Mouse (Mus musculus): ENCODE results near the gene Lpar2. TPM values are rescaled to one million over a fixed set of nuclear protein-coding genes. Genes with fewer than 3 reads are reported as not detected.

The Lpar2 gene
- polyA plus RNA-seq, 1 experiment from 2014 or later = 0.56 TPM

DNA sequence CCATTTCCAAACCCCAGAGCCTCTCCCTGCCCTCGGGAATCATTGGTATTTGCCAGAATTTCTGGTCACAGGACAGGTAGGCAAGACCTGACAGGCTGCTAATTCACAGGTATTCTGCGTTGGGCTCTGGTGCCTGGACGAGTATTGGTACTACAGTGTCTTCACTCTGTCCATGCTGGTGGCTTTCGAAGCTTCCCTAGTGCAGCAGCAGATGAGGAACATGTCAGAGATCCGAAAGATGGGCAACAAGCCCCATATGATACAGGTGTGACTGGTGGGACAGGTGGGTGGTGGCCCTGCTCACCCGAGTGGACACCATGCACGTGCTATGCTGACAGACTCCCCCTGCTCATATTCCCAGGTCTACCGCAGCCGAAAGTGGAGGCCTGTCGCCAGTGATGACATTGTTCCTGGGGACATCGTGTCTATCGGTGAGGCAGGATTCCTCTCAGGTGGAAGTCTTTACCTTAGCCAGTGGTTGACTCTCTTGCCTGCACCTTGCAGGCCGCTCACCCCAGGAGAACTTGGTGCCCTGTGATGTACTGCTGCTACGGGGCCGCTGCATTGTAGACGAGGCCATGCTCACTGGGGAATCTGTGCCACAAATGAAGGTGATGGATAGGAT lies 25.4 kb upstream of the Lpar2 start:
- H3K4me3 ChIP-seq (ENCODE audit: low read depth, low read length) = no peak overlapping the region
- no peak overlapping the region for H3K9ac ChIP-seq (replicated peaks; ENCODE audit: low read depth)
- H3K36me3 ChIP-seq (ENCODE audit: insufficient read depth, low read length) = peaks cover 48% of the 10 kb centered on the region
- TF ChIP-seq CTCF (IDR thresholded peaks at IDR 0.05) (no peak), EP300 (IDR thresholded peaks at IDR 0.05) (no peak)
- peaks cover 4% of the 10 kb centered on the region; the same call in 1 of the 2 replicates for H3K4me1 ChIP-seq (ENCODE audit: insufficient read depth, low read depth, low read length)
- DNase-seq (ENCODE audit: low spot score) = no peak
- ATAC-seq = no peak
- no peak overlapping the region for H3K27ac ChIP-seq (ENCODE audit: low read length)
- H3K27me3 ChIP-seq (replicated peaks; ENCODE audit: insufficient read depth, low read length) = no peaks in the 10 kb centered on the region
- WGBS = 92% methylated on average over 16 of the region's 16 CpGs
- no peak overlapping the region for H3K4me2 ChIP-seq (replicated peaks; ENCODE audit: low read depth, low read length)
- no peaks in the 10 kb centered on the region for H3K9me3 ChIP-seq (ENCODE audit: low read length)

DNA sequence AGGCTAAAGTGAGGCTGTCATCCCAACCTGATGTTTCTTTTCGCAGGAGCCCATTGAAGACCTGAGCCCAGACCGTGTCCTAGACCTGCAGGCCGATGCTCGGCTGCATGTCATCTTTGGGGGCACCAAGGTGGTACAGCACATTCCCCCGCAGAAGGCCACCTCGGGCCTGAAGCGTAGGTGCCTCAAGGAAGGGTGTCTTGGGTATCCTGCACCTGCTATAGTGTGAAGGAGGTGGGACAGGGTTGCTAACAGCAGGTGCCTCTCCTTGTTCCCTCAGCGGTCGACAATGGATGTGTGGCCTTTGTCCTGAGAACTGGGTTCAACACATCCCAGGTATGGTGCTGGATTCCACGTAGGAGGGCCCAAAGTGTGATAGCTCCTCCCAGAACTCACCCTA lies 24.6 kb upstream of the Lpar2 start:
- no peak overlapping the region for H3K27ac ChIP-seq (ENCODE audit: low read length)
- no peak for DNase-seq (ENCODE audit: low spot score)
- H3K4me3 ChIP-seq (ENCODE audit: low read depth, low read length) = no peak overlapping the region
- H3K27me3 ChIP-seq (replicated peaks; ENCODE audit: insufficient read depth, low read length) = no peaks in the 10 kb centered on the region
- H3K36me3 ChIP-seq (ENCODE audit: insufficient read depth, low read length) = peaks cover 54% of the 10 kb centered on the region
- H3K4me1 ChIP-seq (ENCODE audit: insufficient read depth, low read depth, low read length) = no peaks in the 10 kb centered on the region
- no peak for TF ChIP-seq EP300 (IDR thresholded peaks at IDR 0.05)
- no peak for TF ChIP-seq CTCF (IDR thresholded peaks at IDR 0.05)
- no peak overlapping the region for H3K4me2 ChIP-seq (replicated peaks; ENCODE audit: low read depth, low read length)
- no peaks in the 10 kb centered on the region for H3K9me3 ChIP-seq (ENCODE audit: low read length)
- no peak for ATAC-seq
- H3K9ac ChIP-seq (replicated peaks; ENCODE audit: low read depth) = no peak overlapping the region
- 94% methylated on average over 10 of the region's 10 CpGs for WGBS

DNA sequence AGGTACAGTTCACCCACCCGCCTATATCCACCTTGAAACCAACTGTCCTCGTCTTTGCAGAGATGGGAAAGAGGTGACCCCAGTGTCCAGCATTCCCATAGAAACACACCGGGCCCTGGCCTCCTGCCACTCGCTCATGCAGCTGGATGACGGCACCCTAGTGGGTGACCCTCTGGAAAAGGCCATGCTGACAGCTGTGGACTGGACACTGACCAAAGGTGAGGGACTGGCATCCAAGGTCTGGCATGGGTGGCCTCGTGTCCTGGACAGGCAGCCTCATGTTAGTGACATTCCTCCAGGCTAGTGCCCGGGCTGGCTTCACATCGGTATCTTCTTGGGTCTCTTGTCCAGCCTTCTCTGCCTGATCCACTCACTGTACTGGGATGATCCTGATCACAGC lies 23.0 kb upstream of the Lpar2 start:
- ATAC-seq (no peak), DNase-seq (ENCODE audit: low spot score) (no peak)
- H3K27me3 ChIP-seq (replicated peaks; ENCODE audit: insufficient read depth, low read length) = no peaks in the 10 kb centered on the region
- H3K36me3 ChIP-seq (ENCODE audit: insufficient read depth, low read length) = peaks cover 63% of the 10 kb centered on the region
- no peaks in the 10 kb centered on the region for H3K9me3 ChIP-seq (ENCODE audit: low read length)
- H3K9ac ChIP-seq (replicated peaks; ENCODE audit: low read depth) = no peak overlapping the region
- no peak overlapping the region for H3K4me2 ChIP-seq (replicated peaks; ENCODE audit: low read depth, low read length)
- TF ChIP-seq EP300 (IDR thresholded peaks at IDR 0.05) = no peak
- H3K4me3 ChIP-seq (ENCODE audit: low read depth, low read length) = no peak overlapping the region
- no peaks in the 10 kb centered on the region for H3K4me1 ChIP-seq (ENCODE audit: insufficient read depth, low read depth, low read length)
- no peak overlapping the region for H3K27ac ChIP-seq (ENCODE audit: low read length)
- 90% methylated on average over 8 of the region's 8 CpGs for WGBS

DNA sequence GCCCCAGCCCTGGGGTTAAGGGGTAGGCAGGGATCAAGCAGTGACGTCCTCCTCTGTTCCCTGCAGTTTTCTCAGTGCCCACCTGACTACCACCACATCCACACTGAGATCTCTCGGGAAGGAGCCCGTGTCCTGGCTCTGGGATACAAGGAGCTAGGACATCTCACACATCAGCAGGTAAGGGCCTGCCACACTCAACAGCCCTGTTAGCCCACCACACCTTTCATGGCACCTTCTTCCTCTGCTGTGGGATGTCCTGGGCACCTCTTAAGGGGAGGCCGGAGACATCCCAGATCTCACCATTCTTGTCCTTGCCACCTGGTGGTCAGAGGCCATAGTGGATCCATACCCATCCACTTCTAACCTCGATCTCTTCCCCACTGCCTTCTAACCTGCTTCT lies 22.3 kb upstream of the Lpar2 start:
- 90% methylated on average over 5 of the region's 5 CpGs for WGBS
- no peak overlapping the region for H3K4me3 ChIP-seq (ENCODE audit: low read depth, low read length)
- no peaks in the 10 kb centered on the region for H3K4me1 ChIP-seq (ENCODE audit: insufficient read depth, low read depth, low read length)
- TF ChIP-seq EP300 (IDR thresholded peaks at IDR 0.05) (no peak), CTCF (IDR thresholded peaks at IDR 0.05) (no peak)
- H3K9me3 ChIP-seq (ENCODE audit: low read length) = no peaks in the 10 kb centered on the region
- no peak overlapping the region for H3K9ac ChIP-seq (replicated peaks; ENCODE audit: low read depth)
- no peak overlapping the region for H3K27ac ChIP-seq (ENCODE audit: low read length)
- peaks cover 66% of the 10 kb centered on the region for H3K36me3 ChIP-seq (ENCODE audit: insufficient read depth, low read length)
- ATAC-seq (no peak), DNase-seq (ENCODE audit: low spot score) (no peak)
- H3K4me2 ChIP-seq (replicated peaks; ENCODE audit: low read depth, low read length) = no peak overlapping the region
- H3K27me3 ChIP-seq (replicated peaks; ENCODE audit: insufficient read depth, low read length) = no peaks in the 10 kb centered on the region

DNA sequence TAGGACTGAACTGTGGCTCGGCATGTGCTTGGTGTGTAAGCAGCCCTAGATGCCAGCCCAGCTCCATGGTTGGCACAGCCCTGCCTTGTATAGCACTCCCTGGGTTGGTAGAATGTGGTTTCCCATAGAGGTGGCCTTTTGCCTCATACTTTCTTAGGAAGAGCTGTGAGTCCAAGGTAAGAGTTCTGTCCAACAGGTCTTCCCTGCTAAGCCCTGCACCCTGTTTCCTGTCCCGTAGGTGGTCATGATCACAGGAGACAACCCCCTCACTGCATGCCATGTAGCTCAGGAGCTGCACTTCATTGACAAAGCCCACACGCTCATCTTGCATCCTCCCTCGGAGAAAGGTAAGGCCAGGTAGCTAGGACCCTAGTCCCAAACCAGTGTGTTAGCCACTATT lies 20.4 kb upstream of the Lpar2 start:
- ATAC-seq (no peak), DNase-seq (ENCODE audit: low spot score) (no peak)
- no peak overlapping the region for H3K4me3 ChIP-seq (ENCODE audit: low read depth, low read length)
- no peak overlapping the region for H3K27ac ChIP-seq (ENCODE audit: low read length)
- H3K36me3 ChIP-seq (ENCODE audit: insufficient read depth, low read length) = peaks cover 70% of the 10 kb centered on the region
- no peaks in the 10 kb centered on the region for H3K4me1 ChIP-seq (ENCODE audit: insufficient read depth, low read depth, low read length)
- no peaks in the 10 kb centered on the region for H3K9me3 ChIP-seq (ENCODE audit: low read length)
- whole genome bisulfite sequencing = 98% methylated on average over 4 of the region's 4 CpGs
- no peaks in the 10 kb centered on the region for H3K27me3 ChIP-seq (replicated peaks; ENCODE audit: insufficient read depth, low read length)
- TF ChIP-seq EP300 (IDR thresholded peaks at IDR 0.05) (no peak), CTCF (IDR thresholded peaks at IDR 0.05) (no peak)
- H3K4me2 ChIP-seq (replicated peaks; ENCODE audit: low read depth, low read length) = no peak overlapping the region
- H3K9ac ChIP-seq (replicated peaks; ENCODE audit: low read depth) = no peak overlapping the region

DNA sequence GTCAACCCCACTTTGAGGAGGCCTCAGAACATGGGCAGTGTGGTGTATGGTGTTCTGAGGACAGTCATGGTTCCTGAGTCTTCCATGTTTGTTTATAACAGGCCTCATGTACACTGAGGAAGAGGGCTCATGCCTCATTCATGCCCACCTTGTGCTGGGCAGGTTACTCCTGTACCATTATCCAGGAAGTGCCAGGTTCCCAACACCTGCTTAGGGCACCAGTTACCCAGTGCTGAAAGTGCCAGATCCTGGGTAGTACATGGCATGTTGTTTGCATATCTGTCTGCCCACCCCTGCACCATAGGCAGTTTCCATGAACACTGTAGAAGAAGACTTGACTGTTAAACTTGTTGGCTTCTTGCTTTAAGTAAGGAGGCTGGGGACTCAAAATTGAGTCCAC lies 20.0 kb upstream of the Lpar2 start:
- Histone ChIP-seq H3K4me2 (replicated peaks; ENCODE audit: low read depth, low read length) (no peak overlapping the region), H3K4me1 (ENCODE audit: insufficient read depth, low read depth, low read length) (no peaks in the 10 kb centered on the region), H3K9me3 (ENCODE audit: low read length) (no peaks in the 10 kb centered on the region), H3K27me3 (replicated peaks; ENCODE audit: insufficient read depth, low read length) (no peaks in the 10 kb centered on the region), H3K4me3 (ENCODE audit: low read depth, low read length) (no peak overlapping the region), H3K27ac (ENCODE audit: low read length) (no peak overlapping the region), H3K36me3 (ENCODE audit: insufficient read depth, low read length) (peaks cover 66% of the 10 kb centered on the region), H3K9ac (replicated peaks; ENCODE audit: low read depth) (no peak overlapping the region)
- ATAC-seq (no peak), DNase-seq (ENCODE audit: low spot score) (no peak)
- no peak for TF ChIP-seq CTCF (IDR thresholded peaks at IDR 0.05)
- TF ChIP-seq EP300 (IDR thresholded peaks at IDR 0.05) = no peak

DNA sequence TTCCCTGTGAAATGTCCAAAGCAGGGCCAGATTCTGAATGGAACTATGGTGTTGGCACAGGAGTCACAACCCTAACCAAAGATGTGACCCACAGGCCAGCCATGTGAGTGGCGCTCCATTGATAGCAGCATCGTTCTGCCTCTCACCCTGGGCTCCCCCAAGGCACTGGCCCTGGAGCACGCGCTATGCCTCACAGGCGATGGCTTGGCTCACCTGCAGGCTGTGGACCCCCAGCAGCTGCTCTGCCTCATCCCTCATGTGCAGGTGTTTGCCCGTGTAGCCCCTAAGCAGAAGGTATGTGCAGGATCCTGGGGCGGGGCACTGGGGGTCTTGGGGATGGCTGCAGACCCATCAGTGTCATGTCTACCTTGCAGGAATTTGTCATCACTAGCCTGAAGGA lies 18.9 kb upstream of the Lpar2 start:
- H3K27me3 ChIP-seq (replicated peaks; ENCODE audit: insufficient read depth, low read length) = no peaks in the 10 kb centered on the region
- no peak for TF ChIP-seq CTCF (IDR thresholded peaks at IDR 0.05)
- TF ChIP-seq EP300 (IDR thresholded peaks at IDR 0.05) = no peak
- H3K9me3 ChIP-seq (ENCODE audit: low read length) = no peaks in the 10 kb centered on the region
- no peaks in the 10 kb centered on the region for H3K4me1 ChIP-seq (ENCODE audit: insufficient read depth, low read depth, low read length)
- 92% methylated on average over 7 of the region's 7 CpGs for WGBS
- no peak for ATAC-seq
- H3K4me3 ChIP-seq (ENCODE audit: low read depth, low read length) = no peak overlapping the region
- no peak overlapping the region for H3K4me2 ChIP-seq (replicated peaks; ENCODE audit: low read depth, low read length)
- H3K27ac ChIP-seq (ENCODE audit: low read length) = no peak overlapping the region
- H3K9ac ChIP-seq (replicated peaks; ENCODE audit: low read depth) = no peak overlapping the region
- H3K36me3 ChIP-seq (ENCODE audit: insufficient read depth, low read length) = peaks cover 54% of the 10 kb centered on the region
- no peak for DNase-seq (ENCODE audit: low spot score)
